Mouse (Mus musculus) liver, postnatal 0 days (tissue): ENCODE results near the gene Rpp25l. TPM values are rescaled to one million over a fixed set of nuclear protein-coding genes. Genes with fewer than 3 reads are reported as not detected.

Source experiments
- ATAC-seq: fragments of 200-750 bp; cut with Nextera tagmentation; 2 replicates; pipeline ENCODE4 v1.8.0; 2017; ENCODE audit warnings: mild to moderate bottlenecking, moderate library complexity
- DNase-seq: peaks from one replicate; pipeline ENCODE4 v3.0.0-alpha.2; 2016
- H3K27ac ChIP-seq: fragments of 300-500 bp; sonication (generic); 2 replicates; pipeline ENCODE4 v1.5.1; 2014; ENCODE audit warnings: antibody characterized with exemption, moderate library complexity, mild to moderate bottlenecking, low read depth
- H3K27me3 ChIP-seq: fragments of 300-500 bp; sonication (generic); 2 replicates; pipeline ENCODE4 v1.6.1; 2014; ENCODE audit warnings: low read length, control low read depth, mixed read lengths; ENCODE audit not compliant: insufficient read depth
- H3K36me3 ChIP-seq: fragments of 300-500 bp; sonication (generic); replicated peaks from 2 replicates; pipeline ENCODE4 v1.6.1; 2014; ENCODE audit warnings: mild to moderate bottlenecking, control low read depth, low read length, moderate library complexity, mixed read lengths; ENCODE audit not compliant: insufficient read depth
- H3K4me1 ChIP-seq: fragments of 300-500 bp; sonication (generic); 2 replicates; pipeline ENCODE4 v1.6.1; 2014; ENCODE audit warnings: antibody characterized with exemption, mild to moderate bottlenecking, control low read depth; ENCODE audit not compliant: insufficient read depth
- H3K4me2 ChIP-seq: fragments of 300-500 bp; sonication (generic); 2 replicates; pipeline ENCODE4 v1.6.1; 2014; ENCODE audit warnings: low read depth, mild to moderate bottlenecking, low read length, moderate library complexity, mixed read lengths
- H3K4me3 ChIP-seq: fragments of 300-500 bp; sonication (generic); 2 replicates; pipeline ENCODE4 v1.5.1; 2014; ENCODE audit warnings: low read depth, low read length
- H3K9ac ChIP-seq: fragments of 300-500 bp; sonication (generic); replicated peaks from 2 replicates; pipeline ENCODE4 v1.6.1; 2014; ENCODE audit warnings: mild to moderate bottlenecking, moderate library complexity
- H3K9me3 ChIP-seq: fragments of 300-500 bp; sonication (generic); 2 replicates; pipeline ENCODE4 v1.6.1; 2016; ENCODE audit warnings: mild to moderate bottlenecking, control low read depth, low read length, mixed read lengths
- CTCF ChIP-seq: sonication (generic); IDR thresholded peaks from 2 replicates; pipeline ENCODE4 v1.5.1; 2016; ENCODE audit warnings: antibody characterized with exemption, low read depth
- EP300 ChIP-seq: IDR thresholded peaks from 2 replicates; pipeline ENCODE4 v1.6.1; 2016; ENCODE audit warnings: antibody characterized with exemption, low read depth, mild to moderate bottlenecking
- WGBS: fragments of 180-500 bp; shearing (Covaris S2); extraction: QIAGEN DNeasy Blood & Tissue Kit; methylation state at CpG from one replicate; pipeline ENCODE4 v1.1.7; 2014; ENCODE audit not compliant: insufficient replicate concordance; 5-methylcytosine and 5-hydroxymethylcytosine counted together
- polyA plus RNA-seq: library from polyadenylated mRNA; unstranded; fragments of >200 nt; fragmentation: Nextera tagmentation; extraction: Ambion mirVana; gene quantifications from 2 replicates; pipeline ENCODE4 v1.2.1, GENCODE M21; 2015

Rpp25l gene
- polyA plus RNA-seq, 1 experiment from 2014 or later: 30.9 TPM

- no peaks in the 10 kb centered on the region for H3K9me3 ChIP-seq
- H3K4me1 ChIP-seq: no peaks in the 10 kb centered on the region
- no peak for ATAC-seq
- peaks cover 17% of the 10 kb centered on the region; the same call in 1 of the 2 replicates for H3K27me3 ChIP-seq
- TF ChIP-seq EP300 (no peak), CTCF (no peak)
- WGBS: 63% methylated on average over 12 of the region's 13 CpGs
- H3K9ac ChIP-seq: no peak overlapping the region
- H3K4me2 ChIP-seq: no peak overlapping the region
- H3K36me3 ChIP-seq: no peaks in the 10 kb centered on the region
- no peak overlapping the region for H3K4me3 ChIP-seq
- no peak for DNase-seq
- no peak overlapping the region for H3K27ac ChIP-seq
These were observed 36.2 kb downstream of the Rpp25l start for GRCm38 (mm10) chr4:41677006-41677629.

- no peak overlapping the region for H3K4me2 ChIP-seq
- no peaks in the 10 kb centered on the region for H3K4me1 ChIP-seq
- DNase-seq (no peak), ATAC-seq (no peak)
- WGBS: 47% methylated on average over 17 of the region's 17 CpGs
- H3K36me3 ChIP-seq: no peaks in the 10 kb centered on the region
- no peak overlapping the region for H3K27ac ChIP-seq
- no peak for TF ChIP-seq EP300
- no peak for TF ChIP-seq CTCF
- H3K4me3 ChIP-seq: no peak overlapping the region
- no peaks in the 10 kb centered on the region for H3K9me3 ChIP-seq
- H3K27me3 ChIP-seq: peaks cover 19% of the 10 kb centered on the region; the same call in 1 of the 2 replicates
- no peak overlapping the region for H3K9ac ChIP-seq
These were observed 36.9 kb downstream of the Rpp25l start for GRCm38 (mm10) chr4:41676248-41677005.

- Histone ChIP-seq H3K4me1 (no peaks in the 10 kb centered on the region), H3K4me2 (no peak overlapping the region), H3K27ac (no peak overlapping the region), H3K4me3 (no peak overlapping the region), H3K36me3 (no peaks in the 10 kb centered on the region), H3K9ac (no peak overlapping the region), H3K9me3 (no peaks in the 10 kb centered on the region), H3K27me3 (peaks cover 13% of the 10 kb centered on the region; the same call in 1 of the 2 replicates)
- no peak for TF ChIP-seq CTCF
- TF ChIP-seq EP300: no peak
- WGBS: 77% methylated on average over 19 of the region's 19 CpGs
- no peak for ATAC-seq
- no peak for DNase-seq
These were observed 40.1 kb downstream of the Rpp25l start for GRCm38 (mm10) chr4:41673186-41673585.

GRCm38 (mm10) chr4:41672522-41672963, 40.8 kb downstream of the Rpp25l start:
- Histone ChIP-seq H3K36me3 (no peaks in the 10 kb centered on the region), H3K9me3 (no peaks in the 10 kb centered on the region), H3K4me1 (no peaks in the 10 kb centered on the region), H3K9ac (no peak overlapping the region), H3K27me3 (peaks cover 13% of the 10 kb centered on the region; the same call in 1 of the 2 replicates), H3K27ac (no peak overlapping the region), H3K4me3 (no peak overlapping the region), H3K4me2 (no peak overlapping the region)
- TF ChIP-seq EP300: no peak
- TF ChIP-seq CTCF: no peak
- no peak for DNase-seq
- no peak for ATAC-seq
- WGBS: 39% methylated on average over 8 of the region's 8 CpGs

GRCm38 (mm10) chr4:41671963-41672480, 41.3 kb downstream of the Rpp25l start:
- no peak for ATAC-seq
- H3K4me2 ChIP-seq: no peak overlapping the region
- H3K27me3 ChIP-seq: peaks cover 13% of the 10 kb centered on the region; the same call in 1 of the 2 replicates
- no peak for TF ChIP-seq EP300
- TF ChIP-seq CTCF: no peak
- no peak overlapping the region for H3K4me3 ChIP-seq
- H3K36me3 ChIP-seq: no peaks in the 10 kb centered on the region
- no peaks in the 10 kb centered on the region for H3K9me3 ChIP-seq
- no peaks in the 10 kb centered on the region for H3K4me1 ChIP-seq
- H3K27ac ChIP-seq: no peak overlapping the region
- WGBS: 22% methylated on average over 8 of the region's 8 CpGs
- no peak overlapping the region for H3K9ac ChIP-seq
- DNase-seq: no peak

GRCm38 (mm10) chr4:41671500-41671899, 41.8 kb downstream of the Rpp25l start:
- Histone ChIP-seq H3K9me3 (no peaks in the 10 kb centered on the region), H3K4me1 (no peaks in the 10 kb centered on the region), H3K4me3 (no peak overlapping the region), H3K27ac (no peak overlapping the region), H3K4me2 (no peak overlapping the region), H3K9ac (no peak overlapping the region), H3K27me3 (peaks cover 11% of the 10 kb centered on the region; the same call in 1 of the 2 replicates), H3K36me3 (no peaks in the 10 kb centered on the region)
- no peak for DNase-seq
- no peak for ATAC-seq
- 31% methylated on average over 4 of the region's 5 CpGs for WGBS
- TF ChIP-seq CTCF (no peak), EP300 (no peak)
